Mouse (Mus musculus): ENCODE results near the gene Mtcl1. TPM values are rescaled to one million over a fixed set of nuclear protein-coding genes. Genes with fewer than 3 reads are reported as not detected.
A peak's percentile ranks its signal among the peaks of the same experiment; 100 is the strongest.

Gene Mtcl1
- polyA plus RNA-seq, 1 experiment from 2014 or later: 47.3 TPM

DNA sequence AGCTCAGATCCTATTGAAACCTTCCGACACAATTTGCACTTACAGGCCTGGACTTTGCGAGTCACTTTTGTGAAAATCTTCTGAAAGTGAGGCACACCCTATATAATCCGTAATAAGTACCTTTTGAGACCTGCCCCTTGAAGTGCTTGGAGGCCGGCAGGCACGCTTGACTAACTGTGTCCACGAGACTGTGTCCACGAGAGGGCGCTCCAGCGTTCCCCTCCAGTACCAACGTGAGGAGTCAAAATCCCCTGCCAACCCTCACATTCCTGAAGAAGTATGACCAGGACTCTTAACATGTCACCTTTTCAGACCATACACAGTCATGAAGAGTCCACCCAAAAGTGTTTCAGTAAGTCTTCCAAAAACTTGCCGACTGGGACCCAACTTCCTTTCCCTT lies 1.6 kb upstream of the Mtcl1 start:
- WGBS: under 1% methylated on average over 11 of the region's 11 CpGs
- Histone ChIP-seq H3K27me3 (ENCODE audit: control insufficient read depth, insufficient read depth, low read length) (no peaks in the 10 kb centered on the region), H3K9me3 (ENCODE audit: control insufficient read depth, low read length) (no peaks in the 10 kb centered on the region), H3K27ac (ENCODE audit: low read depth, low read length) (no peak overlapping the region), H3K4me2 (peak overlapping the region; percentile 95), H3K4me1 (ENCODE audit: control insufficient read depth, insufficient read depth, low read length) (peaks cover 24% of the 10 kb centered on the region), H3K9ac (ENCODE audit: low read length) (no peak overlapping the region), H3K4me3 (ENCODE audit: low read depth, low read length) (peak overlapping the region; percentile 99), H3K36me3 (ENCODE audit: control insufficient read depth, insufficient read depth, low read length) (no peaks in the 10 kb centered on the region)
- peak; percentile 99 for DNase-seq (ENCODE audit: low spot score, missing footprints)
- 0 out of 2 replicates have a peak, but pooled peaks have one; percentile 13 for ATAC-seq (ENCODE audit: low FRiP score)

DNA sequence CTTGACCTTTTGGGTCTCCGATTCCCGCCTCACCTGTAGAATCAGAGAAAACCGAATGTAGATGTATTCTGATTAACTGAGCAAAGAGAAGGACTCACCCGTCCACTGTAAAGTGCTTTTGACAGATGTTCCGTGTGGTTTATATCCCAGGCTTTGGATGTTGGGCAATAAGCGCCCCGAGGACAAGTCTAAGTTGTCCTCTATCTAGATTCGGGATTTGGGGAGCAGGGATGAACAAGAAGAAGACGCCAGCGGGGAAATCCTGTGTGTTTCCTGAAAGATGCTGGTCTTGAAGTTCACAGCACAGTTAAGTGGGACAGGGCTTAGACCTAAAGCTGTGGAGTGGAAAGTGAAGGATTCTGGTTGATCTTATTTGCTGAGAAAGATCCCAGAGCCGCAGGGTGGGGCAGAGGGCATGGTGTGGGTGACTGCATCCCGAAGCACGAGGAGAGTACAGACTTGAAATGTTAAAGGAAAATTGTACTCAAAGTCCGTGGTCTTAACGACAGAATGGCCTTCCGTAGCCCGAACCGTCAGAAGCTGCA lies 1.0 kb upstream of the Mtcl1 start:
- no peaks in the 10 kb centered on the region for H3K9me3 ChIP-seq (ENCODE audit: control insufficient read depth, low read length)

DNA sequence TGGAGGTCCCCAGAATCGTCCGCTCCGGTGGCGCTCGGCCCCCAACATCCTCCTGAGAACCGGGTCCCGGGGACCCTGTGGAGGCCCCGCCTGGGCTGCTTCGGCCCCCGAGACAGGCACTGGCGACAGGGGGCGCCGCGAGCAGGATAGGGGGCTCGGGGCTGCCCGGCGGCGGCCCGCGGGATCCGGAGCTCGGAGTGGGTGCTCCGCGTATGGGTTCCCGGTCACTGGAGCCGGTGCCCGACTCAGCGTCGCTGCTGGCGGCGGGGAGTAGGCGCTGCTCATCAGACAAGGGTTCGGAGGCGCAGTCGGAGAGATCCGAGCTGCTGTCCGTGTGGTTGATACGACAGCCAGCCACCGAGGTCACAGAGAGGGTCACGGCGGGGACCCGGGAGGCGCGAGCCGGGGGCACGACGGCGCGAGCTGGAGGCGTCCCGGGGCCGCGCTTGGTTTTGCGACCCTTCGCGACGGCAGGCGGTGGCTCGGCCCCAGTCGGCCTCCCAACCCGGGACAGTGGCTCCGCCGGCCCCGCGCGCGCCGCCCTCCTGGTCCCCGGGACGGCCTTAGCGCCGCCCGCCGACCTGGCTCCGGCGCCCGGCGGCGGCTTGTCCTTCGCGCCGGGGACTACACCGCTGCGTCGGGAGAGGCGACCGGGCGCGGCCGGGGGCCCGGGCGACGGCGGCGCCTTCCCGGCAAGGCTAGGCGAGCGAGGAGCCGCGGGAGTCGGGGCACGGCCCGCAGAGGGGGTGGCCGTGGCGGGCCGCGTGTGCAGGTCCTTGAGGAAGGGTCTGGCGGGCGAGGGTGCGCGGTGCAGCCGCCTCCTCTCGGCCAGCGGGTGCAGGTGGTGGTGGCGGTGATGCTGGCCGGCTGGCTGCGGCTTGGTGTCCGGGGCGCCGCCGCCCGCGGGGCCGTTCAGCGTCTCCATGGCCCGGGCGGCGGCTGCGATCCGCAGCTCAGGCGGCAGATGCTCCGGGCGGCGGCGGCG lies 837 bp downstream of the Mtcl1 start:
- Histone ChIP-seq H3K4me1 (ENCODE audit: control insufficient read depth, insufficient read depth, low read length) (peaks cover 45% of the 10 kb centered on the region), H3K36me3 (ENCODE audit: control insufficient read depth, insufficient read depth, low read length) (no peaks in the 10 kb centered on the region), H3K27me3 (ENCODE audit: control insufficient read depth, insufficient read depth, low read length) (no peaks in the 10 kb centered on the region), H3K9me3 (ENCODE audit: control insufficient read depth, low read length) (no peaks in the 10 kb centered on the region), H3K9ac (ENCODE audit: low read length) (peak overlapping the region; percentile 99), H3K4me3 (ENCODE audit: low read depth, low read length) (peak overlapping the region; percentile 99), H3K27ac (ENCODE audit: low read depth, low read length) (peak overlapping the region; percentile 92), H3K4me2 (peak overlapping the region; percentile 95)
- under 1% methylated on average over 90 of the region's 136 CpGs for WGBS
- peak; percentile 97 for DNase-seq (ENCODE audit: low spot score, missing footprints)
- peak; percentile 19 for ATAC-seq (ENCODE audit: low FRiP score)

More for the DNA sequence above, 1.0 kb upstream of the Mtcl1 start:
- peak; percentile 95 for DNase-seq (ENCODE audit: low spot score, missing footprints)
- H3K4me1 ChIP-seq (ENCODE audit: control insufficient read depth, insufficient read depth, low read length): peaks cover 29% of the 10 kb centered on the region
- WGBS: 4% methylated on average over 18 of the region's 18 CpGs
- peak overlapping the region; percentile 99 for H3K9ac ChIP-seq (ENCODE audit: low read length)
- H3K36me3 ChIP-seq (ENCODE audit: control insufficient read depth, insufficient read depth, low read length): no peaks in the 10 kb centered on the region
- ATAC-seq (ENCODE audit: low FRiP score): no peak
- peak overlapping the region; percentile 95 for H3K4me2 ChIP-seq
- H3K4me3 ChIP-seq (ENCODE audit: low read depth, low read length): peak overlapping the region; percentile 99
- no peak overlapping the region for H3K27ac ChIP-seq (ENCODE audit: low read depth, low read length)
- H3K27me3 ChIP-seq (ENCODE audit: control insufficient read depth, insufficient read depth, low read length): no peaks in the 10 kb centered on the region

DNA sequence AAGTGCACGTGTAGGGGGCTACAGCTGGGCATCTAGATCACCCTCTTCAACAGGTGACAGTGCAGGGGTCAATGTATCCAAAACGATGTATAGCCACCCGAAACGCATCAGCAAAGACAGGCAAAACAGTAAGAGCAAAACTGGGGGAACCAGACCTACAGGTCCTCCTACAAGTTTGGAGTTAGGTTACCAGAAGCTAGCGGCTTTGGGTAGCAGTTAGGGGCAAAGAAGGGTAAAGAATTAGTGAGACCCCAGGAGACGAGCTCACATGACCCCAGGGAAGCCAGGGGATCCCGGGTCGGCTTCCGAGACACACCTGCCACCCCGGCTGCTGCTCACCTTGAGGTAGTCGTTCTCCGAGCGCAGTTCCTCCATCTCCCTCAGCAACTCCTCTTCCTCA lies 1.6 kb downstream of the Mtcl1 start:
- H3K4me1 ChIP-seq (ENCODE audit: control insufficient read depth, insufficient read depth, low read length): peaks cover 48% of the 10 kb centered on the region
- H3K9me3 ChIP-seq (ENCODE audit: control insufficient read depth, low read length): no peaks in the 10 kb centered on the region
- no peak for ATAC-seq (ENCODE audit: low FRiP score)
- H3K4me2 ChIP-seq: peak overlapping the region; percentile 95
- peak; percentile 92 for DNase-seq (ENCODE audit: low spot score, missing footprints)
- no peaks in the 10 kb centered on the region for H3K36me3 ChIP-seq (ENCODE audit: control insufficient read depth, insufficient read depth, low read length)
- under 1% methylated on average over 13 of the region's 13 CpGs for WGBS
- H3K9ac ChIP-seq (ENCODE audit: low read length): peak overlapping the region; percentile 99
- H3K27ac ChIP-seq (ENCODE audit: low read depth, low read length): peak overlapping the region; percentile 30; the same call in 1 of the 2 replicates
- H3K27me3 ChIP-seq (ENCODE audit: control insufficient read depth, insufficient read depth, low read length): no peaks in the 10 kb centered on the region
- H3K4me3 ChIP-seq (ENCODE audit: low read depth, low read length): peak overlapping the region; percentile 99

DNA sequence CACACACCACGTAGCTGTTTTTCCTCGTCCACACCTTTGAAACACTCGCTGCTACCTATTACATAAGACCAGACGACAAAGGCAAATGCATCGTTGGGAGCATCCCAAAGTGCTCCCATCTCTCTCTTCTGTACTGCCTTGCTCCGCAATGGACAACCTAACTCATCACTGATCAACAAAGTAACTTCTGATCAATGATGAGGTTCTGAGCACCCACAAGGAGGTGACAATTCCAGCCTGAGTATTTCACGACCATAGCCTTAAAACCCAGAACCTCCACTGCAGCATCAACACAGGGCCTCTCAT lies 2.6 kb downstream of the Mtcl1 start:
- H3K9ac ChIP-seq (ENCODE audit: low read length): peak overlapping the region; percentile 99
- peak overlapping the region; percentile 95 for H3K4me2 ChIP-seq
- H3K4me3 ChIP-seq (ENCODE audit: low read depth, low read length): peak overlapping the region; percentile 99
- no peak for ATAC-seq (ENCODE audit: low FRiP score)
- WGBS: 10% methylated on average over 7 of the region's 7 CpGs
- H3K27ac ChIP-seq (ENCODE audit: low read depth, low read length): no peak overlapping the region
- no peak for DNase-seq (ENCODE audit: low spot score, missing footprints)
- H3K4me1 ChIP-seq (ENCODE audit: control insufficient read depth, insufficient read depth, low read length): peaks cover 54% of the 10 kb centered on the region
- H3K9me3 ChIP-seq (ENCODE audit: control insufficient read depth, low read length): no peaks in the 10 kb centered on the region
- no peaks in the 10 kb centered on the region for H3K27me3 ChIP-seq (ENCODE audit: control insufficient read depth, insufficient read depth, low read length)
- no peaks in the 10 kb centered on the region for H3K36me3 ChIP-seq (ENCODE audit: control insufficient read depth, insufficient read depth, low read length)

DNA sequence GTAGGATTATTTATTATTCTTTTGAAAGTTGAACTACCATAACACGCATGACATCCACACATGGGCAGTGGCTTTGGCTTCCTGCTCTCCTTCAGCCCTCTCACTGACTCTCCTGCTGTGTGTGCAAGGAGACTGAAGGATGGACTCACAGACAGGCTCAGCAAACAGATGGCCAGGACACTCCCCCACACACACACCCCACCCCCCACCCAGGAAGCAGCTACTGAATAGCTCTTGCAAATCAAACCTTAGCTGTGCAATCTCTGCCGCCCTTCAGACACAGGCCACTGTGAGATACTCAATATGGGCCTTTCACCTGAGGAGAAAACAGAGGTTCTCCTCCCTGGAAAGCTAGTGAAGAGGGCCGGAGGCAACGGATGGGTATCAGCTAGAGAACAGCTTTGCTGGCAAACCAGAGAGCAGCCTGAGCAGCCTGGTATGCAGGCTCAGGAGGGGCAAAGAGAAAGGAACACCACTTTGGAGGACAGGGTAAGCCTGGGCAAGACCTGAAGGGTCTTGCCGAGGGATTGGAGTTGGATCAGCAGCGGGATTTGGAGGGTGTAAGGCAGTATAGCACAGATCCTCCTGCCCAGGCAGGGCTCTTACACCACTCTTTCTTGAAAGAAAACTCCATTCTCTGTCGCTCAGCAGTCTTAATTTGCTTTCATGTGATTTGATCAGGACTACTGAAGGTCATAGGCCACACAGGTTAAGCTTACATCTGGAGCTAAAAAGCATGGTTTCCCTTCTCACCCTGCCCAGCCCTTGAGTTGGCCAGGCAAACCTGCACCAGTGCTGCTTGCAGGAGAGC lies 3.1 kb downstream of the Mtcl1 start:
- Histone ChIP-seq H3K4me1 (ENCODE audit: control insufficient read depth, insufficient read depth, low read length) (peaks cover 57% of the 10 kb centered on the region), H3K9ac (ENCODE audit: low read length) (peak overlapping the region; percentile 99), H3K9me3 (ENCODE audit: control insufficient read depth, low read length) (no peaks in the 10 kb centered on the region), H3K36me3 (ENCODE audit: control insufficient read depth, insufficient read depth, low read length) (no peaks in the 10 kb centered on the region), H3K4me2 (peak overlapping the region; percentile 95), H3K27ac (ENCODE audit: low read depth, low read length) (peak overlapping the region; percentile 71), H3K27me3 (ENCODE audit: control insufficient read depth, insufficient read depth, low read length) (no peaks in the 10 kb centered on the region), H3K4me3 (ENCODE audit: low read depth, low read length) (peak overlapping the region; percentile 99)
- DNase-seq (ENCODE audit: low spot score, missing footprints): peak; percentile 91
- no peak for ATAC-seq (ENCODE audit: low FRiP score)
- WGBS: 9% methylated on average over 7 of the region's 7 CpGs

DNA sequence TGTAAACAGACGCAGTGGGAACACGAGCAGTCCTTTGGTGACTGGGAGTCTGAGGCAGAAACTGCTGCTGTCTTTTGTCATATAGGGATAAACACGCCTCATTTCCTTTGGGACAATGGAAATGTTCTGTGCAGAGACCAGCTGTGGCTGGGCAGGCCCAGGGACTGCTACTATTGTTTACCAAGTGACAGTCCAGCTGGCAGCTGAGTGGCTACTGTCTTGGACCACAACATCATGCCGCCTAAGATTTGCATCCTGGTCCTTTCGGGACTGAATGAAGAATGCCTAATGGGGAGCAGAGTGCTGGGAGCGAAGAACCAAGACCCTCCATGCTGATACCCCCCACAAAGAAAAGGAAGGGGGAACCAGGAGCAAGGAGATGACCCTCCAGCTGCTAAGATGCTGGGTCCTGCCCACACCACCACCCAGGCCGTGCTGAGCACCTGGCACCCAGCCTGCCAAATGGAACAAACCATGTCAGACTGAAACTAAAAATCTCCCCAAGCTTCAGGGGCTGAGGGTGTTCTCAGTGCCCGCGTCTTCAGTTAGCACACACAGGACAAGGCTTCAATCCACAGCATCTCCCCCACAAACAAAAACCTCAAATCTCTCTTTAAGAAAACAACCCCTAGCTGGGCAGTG lies 5.4 kb downstream of the Mtcl1 start:
- DNase-seq (ENCODE audit: low spot score, missing footprints): peak; percentile 92
- ATAC-seq (ENCODE audit: low FRiP score): peak; percentile 77

DNA sequence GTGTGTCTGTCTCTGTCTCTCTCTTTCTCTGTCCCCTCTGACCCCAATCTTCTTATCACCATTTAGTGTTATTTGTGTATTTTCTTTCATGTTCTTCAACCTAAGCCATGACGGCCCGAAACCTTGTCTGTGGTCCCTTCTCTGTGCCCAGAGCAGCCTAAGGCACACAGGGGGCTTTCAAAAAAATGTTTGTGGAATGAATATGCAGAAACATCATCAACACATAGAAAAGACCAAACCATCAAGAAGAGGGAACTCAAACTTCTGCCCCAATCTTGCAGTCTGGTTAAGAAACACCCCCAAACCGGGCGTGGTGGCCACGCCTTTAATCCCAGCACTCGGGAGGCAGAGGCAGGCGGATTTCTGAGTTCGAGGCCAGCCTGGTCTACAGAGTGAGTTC lies 9.7 kb downstream of the Mtcl1 start:
- H3K4me1 ChIP-seq (ENCODE audit: control insufficient read depth, insufficient read depth, low read length): peaks cover 64% of the 10 kb centered on the region
- DNase-seq (ENCODE audit: low spot score, missing footprints) (no peak), ATAC-seq (ENCODE audit: low FRiP score) (no peak)
- no peak overlapping the region for H3K9ac ChIP-seq (ENCODE audit: low read length)
- H3K36me3 ChIP-seq (ENCODE audit: control insufficient read depth, insufficient read depth, low read length): peaks cover 14% of the 10 kb centered on the region
- WGBS: 45% methylated on average over 8 of the region's 8 CpGs
- no peaks in the 10 kb centered on the region for H3K27me3 ChIP-seq (ENCODE audit: control insufficient read depth, insufficient read depth, low read length)
- no peak overlapping the region for H3K4me3 ChIP-seq (ENCODE audit: low read depth, low read length)
- no peak overlapping the region; the same call in 1 of the 2 replicates for H3K4me2 ChIP-seq
- peak overlapping the region; percentile 4; the same call in 1 of the 2 replicates for H3K27ac ChIP-seq (ENCODE audit: low read depth, low read length)
- no peaks in the 10 kb centered on the region for H3K9me3 ChIP-seq (ENCODE audit: control insufficient read depth, low read length)

More for the DNA sequence above, 5.4 kb downstream of the Mtcl1 start:
- Histone ChIP-seq H3K4me2 (peak overlapping the region; percentile 27), H3K9ac (ENCODE audit: low read length) (peak overlapping the region; percentile 29; the same call in 1 of the 2 replicates), H3K27ac (ENCODE audit: low read depth, low read length) (peak overlapping the region; percentile 85), H3K36me3 (ENCODE audit: control insufficient read depth, insufficient read depth, low read length) (no peaks in the 10 kb centered on the region), H3K27me3 (ENCODE audit: control insufficient read depth, insufficient read depth, low read length) (no peaks in the 10 kb centered on the region), H3K4me1 (ENCODE audit: control insufficient read depth, insufficient read depth, low read length) (peaks cover 69% of the 10 kb centered on the region), H3K4me3 (ENCODE audit: low read depth, low read length) (no peak overlapping the region), H3K9me3 (ENCODE audit: control insufficient read depth, low read length) (no peaks in the 10 kb centered on the region)
- WGBS: 24% methylated on average over 9 of the region's 9 CpGs

All from midbrain, embryonic 11.5 days (tissue).